Mouse (Mus musculus) liver, embryonic 11.5 days (tissue): ENCODE data around the gene Gtsf1. TPM values are rescaled to one million over a fixed set of nuclear protein-coding genes. Genes with fewer than 3 reads are reported as not detected.

Experiments
- ATAC-seq: fragments of 200-750 bp; cut with Nextera tagmentation; replicated peaks from 2 replicates; pipeline ENCODE4 v1.8.0; 2017; ENCODE audit warnings: moderate number of reproducible peaks, mild to moderate bottlenecking, moderate TSS enrichment, moderate library complexity; ENCODE audit not compliant: low FRiP score
- DNase-seq: peaks from one replicate; pipeline ENCODE4 v3.0.0-alpha.2; 2017; ENCODE audit warnings: low spot score
- H3K27ac ChIP-seq: fragments of 300-500 bp; sonication (generic); 2 replicates; pipeline ENCODE4 v1.5.1; 2014; ENCODE audit warnings: mild to moderate bottlenecking, low read depth, low read length, control low read depth
- H3K27me3 ChIP-seq: fragments of 300-500 bp; sonication (generic); replicated peaks from 2 replicates; pipeline ENCODE4 v1.6.1; 2014; ENCODE audit warnings: low read length, mixed read lengths; ENCODE audit not compliant: control insufficient read depth, insufficient read depth
- H3K36me3 ChIP-seq: fragments of 300-500 bp; sonication (generic); 2 replicates; pipeline ENCODE4 v1.6.1; 2014; ENCODE audit warnings: mild to moderate bottlenecking, low read length, moderate library complexity, mixed read lengths; ENCODE audit not compliant: control insufficient read depth, insufficient read depth
- H3K4me1 ChIP-seq: fragments of 300-500 bp; sonication (generic); replicated peaks from 2 replicates; pipeline ENCODE4 v1.6.1; 2014; ENCODE audit warnings: low read length, mixed read lengths; ENCODE audit not compliant: control insufficient read depth, insufficient read depth
- H3K4me2 ChIP-seq: fragments of 300-500 bp; sonication (generic); 2 replicates; pipeline ENCODE4 v1.6.1; 2014; ENCODE audit warnings: mild to moderate bottlenecking, control low read depth, moderate library complexity
- H3K4me3 ChIP-seq: fragments of 300-500 bp; sonication (generic); 2 replicates; pipeline ENCODE4 v1.5.1; 2014; ENCODE audit warnings: low read depth, low read length, control low read depth
- H3K9ac ChIP-seq: fragments of 300-500 bp; sonication (generic); 2 replicates; pipeline ENCODE4 v1.6.1; 2014; ENCODE audit warnings: low read depth, low read length, control low read depth
- H3K9me3 ChIP-seq: fragments of 300-500 bp; sonication (generic); 2 replicates; pipeline ENCODE4 v1.6.1; 2016; ENCODE audit warnings: low read length, inconsistent platforms, mixed read lengths; ENCODE audit not compliant: control insufficient read depth
- WGBS: fragments of 180-500 bp; shearing (Covaris S2); extraction: QIAGEN DNeasy Blood & Tissue Kit; methylation state at CpG from one replicate; pipeline ENCODE4 v1.1.7; 2014; 5-methylcytosine and 5-hydroxymethylcytosine counted together
- polyA plus RNA-seq: library from polyadenylated mRNA; unstranded; fragments of >200 nt; fragmentation: Nextera tagmentation; extraction: Ambion mirVana; gene quantifications from 2 replicates; pipeline ENCODE4 v1.2.1, GENCODE M21; 2014

Gtsf1 gene
- polyA plus RNA-seq, 1 experiment from 2014 or later: not detected

DNA sequence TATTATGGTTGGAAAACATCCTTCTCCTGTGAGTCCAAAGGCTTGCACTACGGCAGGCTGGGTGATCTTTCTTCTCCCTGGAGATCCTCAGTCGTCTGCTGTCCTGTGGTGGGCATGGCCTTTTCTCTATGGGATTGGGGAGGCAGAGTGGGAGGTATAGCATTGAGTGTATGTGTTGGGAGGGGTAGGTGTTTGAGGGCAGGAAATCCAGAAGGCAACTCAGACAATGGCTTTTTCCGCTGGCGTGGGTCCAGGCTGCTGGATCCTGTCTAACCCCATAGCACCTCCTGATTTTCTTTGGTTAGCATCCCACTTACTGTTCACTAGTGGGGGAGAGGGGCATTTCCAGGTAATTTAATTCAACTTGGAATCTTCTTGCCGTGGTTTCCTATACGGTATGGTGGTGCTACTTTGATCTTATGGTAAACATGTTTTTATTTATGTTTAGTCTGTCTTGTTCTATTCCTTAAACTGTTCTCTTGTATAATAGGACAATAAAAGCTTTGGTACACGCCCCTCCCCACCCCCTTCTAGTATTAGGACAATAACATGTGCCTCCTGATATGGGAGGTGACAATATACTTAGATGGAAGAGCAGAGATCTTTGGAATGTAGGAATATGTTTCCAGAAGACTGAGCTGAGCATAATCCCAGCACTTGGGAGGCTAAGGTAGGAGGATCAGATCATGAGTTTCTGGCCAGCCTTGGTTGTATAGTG, 46.3 kb downstream of the Gtsf1 start:
- H3K36me3 ChIP-seq: no peaks in the 10 kb centered on the region
- no peak overlapping the region for H3K9ac ChIP-seq
- H3K4me3 ChIP-seq: no peak overlapping the region
- H3K27ac ChIP-seq: no peak overlapping the region
- DNase-seq: no peak
- no peaks in the 10 kb centered on the region for H3K27me3 ChIP-seq
- H3K4me1 ChIP-seq: peaks cover 5% of the 10 kb centered on the region; the same call in 1 of the 2 replicates
- H3K9me3 ChIP-seq: no peaks in the 10 kb centered on the region
- no peak; the same call in 1 of the 2 replicates for ATAC-seq
- 56% methylated on average over 7 of the region's 7 CpGs for WGBS
- H3K4me2 ChIP-seq: no peak overlapping the region

DNA sequence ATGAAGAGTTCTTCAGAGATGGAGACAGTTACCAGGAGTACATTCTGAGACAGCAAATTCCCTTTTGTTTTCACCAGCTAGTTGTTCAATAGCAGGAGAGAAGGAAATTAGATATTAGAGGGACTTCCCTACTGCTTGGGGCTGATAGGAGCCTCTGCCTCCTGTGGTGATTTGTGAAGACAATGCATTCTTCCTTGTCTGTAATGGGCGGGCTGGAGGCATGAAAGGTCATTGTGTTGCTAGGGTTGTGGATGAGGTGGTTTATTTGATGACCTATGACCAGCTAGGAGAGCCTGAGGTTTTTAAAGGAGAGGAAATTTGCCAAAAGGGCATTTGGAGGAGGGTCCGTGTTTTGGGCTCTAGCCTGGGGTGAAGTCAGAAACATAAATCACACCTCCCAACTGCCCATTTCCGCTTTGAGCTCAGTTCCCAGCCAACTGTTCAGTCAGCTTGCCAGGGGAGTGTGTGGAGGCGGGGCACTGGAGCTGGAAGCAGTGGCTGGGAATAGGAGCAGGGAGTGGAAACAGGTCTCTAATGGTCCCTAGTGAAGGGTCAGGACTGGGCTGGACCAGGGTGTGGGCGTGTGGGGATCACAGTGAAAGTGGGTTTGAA, 47.4 kb downstream of the Gtsf1 start:
- H3K9ac ChIP-seq: no peak overlapping the region
- H3K4me2 ChIP-seq: no peak overlapping the region
- ATAC-seq (0 out of 2 replicates have a peak, but pooled peaks have one; percentile 33), DNase-seq (no peak)
- 23% methylated on average over 5 of the region's 5 CpGs for WGBS
- no peak overlapping the region for H3K27ac ChIP-seq
- H3K36me3 ChIP-seq: no peaks in the 10 kb centered on the region
- no peak overlapping the region for H3K4me3 ChIP-seq
- H3K27me3 ChIP-seq: no peaks in the 10 kb centered on the region
- H3K4me1 ChIP-seq: peaks cover 5% of the 10 kb centered on the region; the same call in 1 of the 2 replicates
- no peaks in the 10 kb centered on the region for H3K9me3 ChIP-seq

- no peaks in the 10 kb centered on the region for H3K9me3 ChIP-seq
- H3K9ac ChIP-seq: no peak overlapping the region
- no peaks in the 10 kb centered on the region for H3K36me3 ChIP-seq
- 82% methylated on average over 2 of the region's 2 CpGs for WGBS
- ATAC-seq: no peak
- DNase-seq: no peak
- no peak overlapping the region for H3K4me2 ChIP-seq
- H3K4me3 ChIP-seq: no peak overlapping the region
- no peak overlapping the region for H3K27ac ChIP-seq
- H3K27me3 ChIP-seq: no peaks in the 10 kb centered on the region
- peaks cover 5% of the 10 kb centered on the region; the same call in 1 of the 2 replicates for H3K4me1 ChIP-seq
Measured at GRCm38 (mm10) chr15:103382075-103382474, 48.2 kb downstream of the Gtsf1 start.

GRCm38 (mm10) chr15:103378665-103379356, 51.5 kb downstream of the Gtsf1 start:
- Histone ChIP-seq H3K9me3 (no peaks in the 10 kb centered on the region), H3K4me2 (no peak overlapping the region), H3K27ac (no peak overlapping the region), H3K4me1 (peaks cover 5% of the 10 kb centered on the region; the same call in 1 of the 2 replicates), H3K9ac (no peak overlapping the region), H3K36me3 (no peaks in the 10 kb centered on the region), H3K4me3 (no peak overlapping the region), H3K27me3 (no peaks in the 10 kb centered on the region)
- 46% methylated on average over 3 of the region's 3 CpGs for WGBS
- ATAC-seq (0 out of 2 replicates have a peak, but pooled peaks have one; percentile 19), DNase-seq (no peak)

- no peak for DNase-seq
- no peaks in the 10 kb centered on the region for H3K36me3 ChIP-seq
- no peak overlapping the region for H3K4me3 ChIP-seq
- H3K9me3 ChIP-seq: no peaks in the 10 kb centered on the region
- no peak; the same call in 1 of the 2 replicates for ATAC-seq
- no peak overlapping the region for H3K9ac ChIP-seq
- WGBS: 56% methylated on average over 3 of the region's 3 CpGs
- H3K27me3 ChIP-seq: no peaks in the 10 kb centered on the region
- H3K27ac ChIP-seq: no peak overlapping the region
- H3K4me1 ChIP-seq: peaks cover 5% of the 10 kb centered on the region; the same call in 1 of the 2 replicates
- H3K4me2 ChIP-seq: no peak overlapping the region
Measured at GRCm38 (mm10) chr15:103377752-103378664, 52.3 kb downstream of the Gtsf1 start.

- no peaks in the 10 kb centered on the region for H3K4me1 ChIP-seq
- H3K36me3 ChIP-seq: no peaks in the 10 kb centered on the region
- DNase-seq: no peak
- H3K27me3 ChIP-seq: no peaks in the 10 kb centered on the region
- H3K9me3 ChIP-seq: no peaks in the 10 kb centered on the region
- no peak overlapping the region for H3K9ac ChIP-seq
- no peak for ATAC-seq
- 71% methylated on average over 8 of the region's 8 CpGs for WGBS
- H3K4me3 ChIP-seq: no peak overlapping the region
- no peak overlapping the region for H3K4me2 ChIP-seq
- no peak overlapping the region for H3K27ac ChIP-seq
Measured at GRCm38 (mm10) chr15:103376837-103377269, 53.4 kb downstream of the Gtsf1 start.

- no peak overlapping the region for H3K27ac ChIP-seq
- 0 out of 2 replicates have a peak, but pooled peaks cover 3% of the 10 kb centered on the region for H3K4me1 ChIP-seq
- WGBS: 67% methylated on average over 4 of the region's 4 CpGs
- H3K4me2 ChIP-seq: no peak overlapping the region
- no peak for DNase-seq
- H3K9ac ChIP-seq: no peak overlapping the region
- no peaks in the 10 kb centered on the region for H3K27me3 ChIP-seq
- no peak overlapping the region for H3K4me3 ChIP-seq
- H3K9me3 ChIP-seq: no peaks in the 10 kb centered on the region
- no peaks in the 10 kb centered on the region for H3K36me3 ChIP-seq
- ATAC-seq: no peak
Measured at GRCm38 (mm10) chr15:103375112-103375800, 55.0 kb downstream of the Gtsf1 start.
